Mouse (Mus musculus) hindlimb bud, embryonic 11.5 days (tissue): ENCODE data around the gene Hdac8.

Experiments used
- DNase-seq: peaks from one replicate; pipeline ENCODE4 v3.0.0-alpha.2; 2012; ENCODE audit warnings: low read depth, low spot score; ENCODE audit errors: extremely low spot score

Hdac8 gene

GRCm38 (mm10) chrX:102341688-102342087 is 163.5 kb downstream of the Hdac8 start:
- no peak for DNase-seq

- DNase-seq, result no peak
Observed at GRCm38 (mm10) chrX:102339396-102340155, 165.6 kb downstream of the Hdac8 start.

GRCm38 (mm10) chrX:102319696-102320095 is 185.5 kb downstream of the Hdac8 start:
- DNase-seq, result no peak

DNA sequence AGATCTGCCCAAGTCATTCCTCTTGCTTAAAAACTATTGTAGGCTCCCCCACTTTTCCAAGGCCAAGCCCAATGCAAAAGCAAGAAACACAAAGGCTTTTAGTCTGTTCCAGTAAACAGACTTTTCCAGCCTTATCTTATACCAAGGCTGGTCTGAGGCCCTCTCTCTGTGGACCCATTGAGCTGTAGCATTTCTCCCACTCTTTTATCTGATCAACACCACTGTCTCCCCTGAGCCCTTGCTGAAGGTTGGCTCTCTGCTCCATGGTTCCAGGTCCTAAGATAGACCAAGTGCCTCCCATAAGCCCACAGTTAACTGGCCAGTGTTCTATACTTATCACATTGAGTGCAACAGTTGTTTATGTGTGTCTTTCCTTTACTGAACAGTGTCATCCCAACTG is 185.9 kb downstream of the Hdac8 start:
- no peak for DNase-seq

DNA sequence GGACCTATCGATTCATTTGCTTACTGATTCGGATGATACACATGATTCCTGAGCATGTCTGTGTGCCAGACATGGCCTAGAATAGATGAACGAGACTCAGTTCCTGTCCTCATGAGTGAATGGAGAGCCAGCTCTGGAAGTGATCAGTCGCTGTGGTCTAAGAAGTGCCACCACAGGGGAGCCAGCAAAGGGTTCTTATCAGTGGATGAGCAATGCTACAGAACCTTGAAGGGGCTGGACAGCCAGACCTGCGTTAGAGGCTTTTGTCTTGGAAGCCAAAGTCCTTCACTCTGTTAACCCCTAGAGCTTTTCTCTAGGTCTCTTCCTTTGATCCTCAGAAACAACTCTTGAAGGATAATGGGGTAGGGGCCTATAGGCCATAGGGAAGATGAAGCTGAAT is 186.4 kb downstream of the Hdac8 start:
- no peak for DNase-seq

- no peak for DNase-seq
Observed at GRCm38 (mm10) chrX:102311119-102311518, 194.0 kb downstream of the Hdac8 start.

DNA sequence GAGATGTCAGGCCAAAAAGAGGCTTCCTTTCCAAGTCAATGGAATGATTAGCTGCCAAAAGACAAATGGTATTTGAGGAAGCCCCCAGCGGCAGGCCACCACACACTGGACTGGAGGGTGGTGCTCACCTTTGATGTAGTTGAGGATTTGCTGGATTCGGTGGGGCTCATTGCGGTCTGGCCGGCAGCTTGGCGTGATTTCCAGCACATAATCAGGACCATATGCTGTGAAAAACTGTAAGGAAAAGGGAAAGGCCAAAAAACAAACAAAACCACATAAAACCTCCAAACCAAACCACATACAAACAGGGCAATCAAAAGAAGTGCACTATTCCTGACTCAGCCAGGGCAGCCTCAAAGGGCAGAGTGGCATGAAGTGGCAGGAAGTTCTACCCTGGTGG is 197.6 kb downstream of the Hdac8 start:
- DNase-seq, result no peak

DNA sequence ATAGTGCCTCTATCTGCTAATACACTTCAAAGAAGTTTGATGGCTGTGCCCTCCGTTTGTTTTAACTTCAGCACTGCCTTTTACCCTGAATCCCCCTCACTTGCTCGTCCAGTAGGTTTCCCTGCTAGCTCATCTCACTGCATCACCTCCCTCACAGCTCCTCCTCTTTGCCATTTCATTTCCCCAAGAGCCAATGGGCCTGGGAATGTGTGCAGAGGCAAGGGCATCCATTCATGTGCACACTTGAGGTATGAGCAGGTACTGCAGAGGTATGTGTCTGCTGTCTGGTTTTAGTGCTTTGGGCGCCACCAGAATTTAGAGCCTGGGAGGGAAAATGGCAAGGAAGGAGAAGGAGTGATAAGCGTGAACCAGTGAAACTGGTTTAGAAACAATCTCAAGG is 199.4 kb downstream of the Hdac8 start:
- no peak for DNase-seq

DNA sequence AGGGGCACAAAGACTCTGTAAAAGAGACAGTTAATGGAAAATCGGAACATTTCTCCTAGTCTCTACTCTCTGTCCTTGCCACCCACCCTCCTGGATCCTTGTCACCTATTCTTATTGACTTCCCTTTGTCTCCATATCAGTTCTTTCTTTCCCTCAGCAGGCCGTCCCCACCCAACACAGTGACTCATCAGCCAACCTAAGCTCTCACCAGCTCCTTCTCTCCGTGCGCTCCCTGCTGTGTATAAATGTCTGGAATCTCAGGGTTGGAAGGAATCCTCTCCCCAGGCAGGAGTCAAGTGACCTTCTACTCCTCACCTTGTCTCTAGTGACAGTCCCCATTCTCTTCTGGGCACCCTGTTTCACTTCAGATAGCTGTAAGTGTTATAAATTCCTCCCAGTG is 200.2 kb downstream of the Hdac8 start:
- DNase-seq, result no peak

DNA sequence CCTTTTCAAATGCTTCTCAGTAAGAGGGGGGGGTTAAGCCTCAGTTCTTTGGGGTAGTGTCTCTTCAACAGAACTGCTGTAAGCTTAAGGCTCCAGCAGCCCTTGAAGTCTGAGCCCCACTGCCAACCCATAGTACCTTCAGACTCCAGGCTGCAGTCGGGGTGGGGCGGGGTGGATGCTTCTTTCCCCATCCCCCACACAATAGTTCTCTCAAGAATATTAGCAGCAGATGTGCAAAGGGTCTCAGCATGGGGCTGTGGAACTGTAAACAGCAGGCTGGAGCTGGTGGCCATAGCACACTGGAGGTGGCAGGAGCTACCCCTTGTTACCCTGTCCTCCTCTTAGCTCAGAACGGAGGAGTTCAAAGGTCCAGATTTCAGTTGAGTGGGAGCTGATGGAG is 202.7 kb downstream of the Hdac8 start:
- DNase-seq, result no peak

DNA sequence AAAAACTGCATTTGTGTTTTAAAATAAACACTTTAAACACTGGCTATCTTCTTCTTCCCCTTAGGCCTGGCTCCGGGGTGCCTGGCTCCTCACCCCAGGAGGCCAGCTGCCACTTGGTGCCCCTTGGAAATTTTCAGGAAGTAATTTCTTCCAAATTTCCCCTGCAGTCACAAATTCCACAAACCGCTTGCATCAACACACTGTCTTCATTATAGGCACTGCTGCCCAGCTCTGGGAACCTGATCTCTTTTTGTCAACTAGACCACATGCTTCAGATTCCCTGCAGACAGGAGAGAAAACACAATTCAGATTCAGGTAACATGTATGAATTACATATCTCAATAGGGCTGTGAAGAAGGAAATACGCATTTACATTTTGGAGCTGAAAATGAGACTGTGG is 220.3 kb downstream of the Hdac8 start:
- DNase-seq, result no peak

DNA sequence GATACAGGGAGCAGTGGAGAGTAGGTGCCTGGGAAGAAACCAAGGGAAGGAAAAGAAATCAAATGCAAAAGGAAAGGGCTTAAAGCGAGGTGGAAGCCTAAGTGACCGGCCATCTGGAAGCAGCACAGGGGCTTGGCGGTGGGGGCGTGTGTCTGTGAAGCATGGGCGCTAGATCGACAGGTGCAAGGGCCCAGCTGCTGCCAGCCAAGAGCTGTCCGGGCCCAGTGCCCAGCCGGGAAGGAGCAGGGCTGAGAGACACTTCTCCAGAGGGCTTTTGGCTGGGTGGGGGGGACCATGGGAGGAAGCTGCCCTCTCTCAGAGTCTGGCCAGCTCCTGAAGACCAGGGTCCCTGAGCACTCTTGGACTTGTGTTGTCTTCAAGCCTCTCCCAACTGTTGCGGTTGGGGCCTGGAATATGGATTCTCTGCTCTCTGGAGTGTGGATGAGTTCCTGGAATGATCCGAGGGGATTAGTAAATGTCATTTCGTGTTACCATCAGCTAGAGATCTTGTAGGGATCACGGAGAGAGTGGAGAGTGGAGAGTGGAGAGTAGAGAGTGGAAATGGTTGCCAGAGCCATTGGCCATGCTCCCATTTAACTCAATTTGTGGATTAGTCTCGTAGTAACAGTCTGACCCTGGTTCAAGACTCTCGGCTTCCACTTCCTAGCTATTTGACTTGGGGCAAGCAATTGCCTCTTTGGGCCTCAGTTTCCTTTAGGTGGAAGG is 242.4 kb downstream of the Hdac8 start:
- no peak for DNase-seq

GRCm38 (mm10) chrX:102259772-102260171 is 245.4 kb downstream of the Hdac8 start:
- DNase-seq, result no peak

DNA sequence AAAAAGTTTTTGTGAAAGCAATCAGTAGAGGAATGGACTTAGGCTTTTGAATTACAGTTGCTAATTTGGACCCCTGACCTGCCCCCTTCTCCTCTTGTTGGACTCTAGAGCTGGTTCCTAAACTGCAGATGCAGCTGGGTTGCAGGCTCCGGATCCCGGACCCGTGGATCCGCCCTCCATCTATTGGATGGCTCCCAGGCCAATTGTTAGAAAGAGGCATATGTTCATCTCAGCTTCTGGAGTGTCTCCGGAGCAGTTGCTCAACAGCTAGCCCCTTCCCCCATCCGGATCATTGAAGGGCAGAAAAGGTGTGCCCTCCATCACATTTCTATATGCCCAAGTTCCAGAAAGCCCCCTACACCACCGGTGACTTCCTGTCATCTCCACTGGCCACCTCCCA is 251.3 kb downstream of the Hdac8 start:
- DNase-seq, result no peak

GRCm38 (mm10) chrX:102251937-102252860 is 253.0 kb downstream of the Hdac8 start, which contains the start of gene Cited1:
TSS of gene Cited1 (minus strand) at chrX:102252181.
- peak; percentile 42 for DNase-seq

- no peak for DNase-seq
Observed at GRCm38 (mm10) chrX:102251221-102251936, 253.8 kb downstream of the Hdac8 start.

GRCm38 (mm10) chrX:102250891-102251170 is 254.3 kb downstream of the Hdac8 start:
- DNase-seq, result no peak

DNA sequence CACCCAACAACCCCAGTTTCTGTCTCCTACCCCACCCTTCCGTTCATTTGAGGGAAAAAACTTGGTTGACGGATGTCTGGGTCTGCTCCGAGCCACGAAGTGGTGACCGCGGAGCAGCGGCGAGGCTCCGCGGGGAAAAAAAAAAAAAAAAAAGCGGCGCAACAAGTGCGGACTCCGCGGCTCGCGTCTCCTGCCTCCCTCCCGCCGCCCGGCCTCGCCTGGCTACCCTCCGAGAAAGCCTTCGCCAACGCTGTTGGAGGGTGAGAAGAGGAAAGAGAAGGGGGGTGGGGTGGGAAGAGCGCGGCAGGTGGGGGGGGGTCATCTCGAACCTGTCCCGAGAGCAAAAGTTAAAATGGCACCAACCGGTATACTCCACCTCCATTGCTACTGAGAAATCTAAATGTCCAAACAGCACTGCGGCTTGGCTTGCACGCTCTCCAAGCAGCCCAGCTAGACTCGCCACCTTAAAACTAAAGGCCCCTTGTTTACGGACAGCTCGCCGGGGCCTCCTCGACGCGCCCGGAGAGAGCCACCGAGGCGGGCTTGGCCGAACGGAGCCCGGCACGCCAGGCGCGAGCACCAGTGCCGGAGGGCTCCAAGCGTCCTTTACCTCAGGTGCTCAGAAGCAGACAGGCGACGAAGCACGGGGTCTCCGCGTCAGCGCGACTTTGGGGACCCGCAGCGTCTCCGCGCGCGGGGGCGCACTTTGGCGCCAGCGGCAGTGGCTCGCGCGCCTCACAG is 254.8 kb downstream of the Hdac8 start:
- no peak for DNase-seq

DNA sequence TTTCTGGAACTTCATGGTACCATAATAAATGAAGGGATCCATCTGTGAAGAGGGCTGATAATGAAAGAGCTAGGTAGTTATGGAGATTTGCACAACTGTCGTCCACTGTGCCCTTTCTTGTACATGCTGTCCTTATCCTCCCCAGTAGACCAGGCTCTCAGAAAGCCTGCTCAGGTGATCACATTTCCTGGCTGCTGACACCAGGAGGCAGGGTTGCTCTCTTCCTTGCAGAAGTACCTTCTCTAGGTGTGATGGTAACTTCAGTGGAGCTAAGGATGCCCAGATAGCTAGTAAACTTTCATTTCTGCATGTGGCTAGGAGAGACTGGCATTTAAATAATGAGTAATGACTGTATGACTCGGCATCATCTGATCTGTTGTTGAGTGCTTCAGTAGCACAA is 260.8 kb downstream of the Hdac8 start:
- DNase-seq, result no peak
